Mouse (Mus musculus): ENCODE results near the gene Lrfn2.

Gene Lrfn2

DNA sequence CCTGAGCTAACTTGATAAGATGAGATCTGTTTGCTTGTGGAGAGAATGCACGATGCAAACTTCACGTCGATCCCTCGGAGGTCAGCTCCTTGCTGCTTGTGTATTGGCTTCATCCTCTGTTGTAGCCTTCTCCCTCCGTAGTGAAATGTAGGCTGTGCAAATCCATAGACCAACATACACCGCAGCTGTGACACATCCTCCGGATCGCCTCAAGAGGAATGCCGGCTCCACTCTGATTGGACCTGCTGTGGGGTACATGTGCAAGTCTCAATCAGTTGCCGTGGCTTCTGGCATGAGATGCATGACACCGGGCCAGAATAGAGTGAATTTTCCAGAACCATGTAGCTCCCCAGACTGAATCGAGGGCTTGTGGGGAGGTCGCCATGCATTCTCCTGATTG lies 36.1 kb downstream of the Lrfn2 start:
- DNase-seq, result no peak

DNA sequence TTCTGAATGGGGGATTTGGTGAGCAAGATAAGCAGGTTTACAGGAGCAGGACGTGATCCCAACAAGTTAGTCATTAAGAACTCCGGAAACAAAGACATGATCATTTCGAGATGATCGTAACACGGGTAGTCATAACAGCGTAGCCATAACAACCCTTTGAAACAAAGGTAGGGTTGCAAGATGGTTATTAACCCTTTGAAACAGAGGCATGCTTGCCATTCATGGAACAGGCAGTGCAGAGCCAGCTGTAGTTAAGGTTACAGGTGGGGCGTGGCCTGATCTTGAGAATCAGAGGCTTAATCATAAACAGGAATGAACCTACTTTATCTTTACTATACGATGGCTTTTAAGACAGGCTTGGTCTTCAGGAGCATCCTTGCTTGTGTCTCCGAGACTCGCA lies 39.1 kb downstream of the Lrfn2 start:
- no peak for DNase-seq

DNA sequence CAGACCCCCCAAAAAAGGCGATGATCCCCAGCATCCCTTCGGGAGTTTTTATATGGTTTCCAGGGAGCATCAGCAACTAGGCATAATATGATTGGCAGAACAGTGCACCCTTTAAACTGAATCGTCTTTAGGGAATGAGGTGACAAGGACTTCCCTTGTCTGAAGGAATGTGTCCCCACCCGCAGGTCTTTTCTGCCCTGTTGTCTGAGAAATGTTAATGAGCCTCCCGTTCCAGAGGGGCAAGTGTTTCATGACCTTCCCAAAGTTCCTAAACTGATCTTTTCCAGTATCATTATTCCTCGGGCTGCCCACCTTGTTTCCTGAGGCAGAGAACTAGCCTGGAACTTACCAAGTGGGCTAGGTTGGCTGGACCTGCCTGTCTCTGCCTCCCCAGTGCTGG lies 40.7 kb downstream of the Lrfn2 start:
- DNase-seq, result no peak

DNA sequence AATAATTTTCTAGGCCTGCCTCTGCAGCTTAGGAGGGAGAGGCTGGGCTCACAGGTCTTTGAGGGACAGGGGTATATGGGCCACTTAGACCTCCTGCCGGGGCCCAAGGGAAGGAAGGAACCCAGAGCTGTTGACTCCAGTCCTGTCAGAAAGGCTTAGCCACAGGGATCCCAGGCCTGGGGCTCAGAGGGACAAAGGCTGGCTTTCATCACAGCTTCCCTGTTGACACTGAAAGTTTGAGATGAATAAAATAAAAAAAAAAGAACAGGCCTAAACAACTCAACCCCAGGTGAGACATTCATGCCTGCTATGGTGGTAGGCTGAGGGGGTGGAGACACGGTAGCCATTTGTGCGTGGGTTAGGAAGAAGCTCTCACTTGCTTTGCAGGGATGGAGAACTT lies 41.2 kb downstream of the Lrfn2 start:
- DNase-seq, result no peak

DNA sequence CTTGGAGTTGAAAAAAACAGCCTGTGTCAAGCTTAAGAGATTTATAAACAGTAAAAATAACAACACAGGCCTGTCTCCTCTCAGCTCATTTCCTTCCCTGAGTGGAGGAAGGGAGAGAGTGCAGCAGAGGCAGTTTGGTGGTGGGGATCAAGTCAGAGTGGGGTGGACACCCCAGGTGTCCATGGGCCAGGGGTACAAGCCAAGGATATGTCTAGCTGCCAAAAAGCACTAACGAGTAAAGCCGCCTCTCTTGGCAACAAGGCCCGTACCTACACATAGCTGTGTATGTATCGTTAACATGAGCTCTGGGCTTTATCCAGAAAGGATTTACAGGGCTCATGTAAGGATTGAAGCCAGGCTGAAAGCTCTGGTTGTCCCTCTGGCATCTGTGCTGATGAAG lies 42.9 kb downstream of the Lrfn2 start:
- DNase-seq, result no peak

DNA sequence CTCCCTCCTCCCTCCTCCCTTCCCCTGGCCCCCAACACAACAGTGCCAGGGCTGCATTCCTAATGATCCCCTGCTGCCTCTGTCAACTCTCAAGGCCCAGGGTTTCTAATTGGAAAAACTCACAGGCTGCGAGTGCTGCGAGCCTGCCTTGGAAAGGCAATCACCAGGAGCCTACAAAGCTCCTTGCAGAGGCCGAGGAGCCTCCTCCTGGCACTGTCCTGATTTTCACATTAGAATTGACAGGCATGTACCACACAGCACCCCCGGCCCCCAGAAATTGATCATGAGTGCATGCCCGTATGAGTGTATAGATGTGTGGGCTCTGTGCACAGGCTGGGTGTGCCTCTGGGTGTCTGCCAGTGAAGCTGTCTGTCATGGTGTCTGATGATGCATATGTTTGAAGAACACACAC lies 44.4 kb downstream of the Lrfn2 start:
- DNase-seq, result peak; percentile 89

DNA sequence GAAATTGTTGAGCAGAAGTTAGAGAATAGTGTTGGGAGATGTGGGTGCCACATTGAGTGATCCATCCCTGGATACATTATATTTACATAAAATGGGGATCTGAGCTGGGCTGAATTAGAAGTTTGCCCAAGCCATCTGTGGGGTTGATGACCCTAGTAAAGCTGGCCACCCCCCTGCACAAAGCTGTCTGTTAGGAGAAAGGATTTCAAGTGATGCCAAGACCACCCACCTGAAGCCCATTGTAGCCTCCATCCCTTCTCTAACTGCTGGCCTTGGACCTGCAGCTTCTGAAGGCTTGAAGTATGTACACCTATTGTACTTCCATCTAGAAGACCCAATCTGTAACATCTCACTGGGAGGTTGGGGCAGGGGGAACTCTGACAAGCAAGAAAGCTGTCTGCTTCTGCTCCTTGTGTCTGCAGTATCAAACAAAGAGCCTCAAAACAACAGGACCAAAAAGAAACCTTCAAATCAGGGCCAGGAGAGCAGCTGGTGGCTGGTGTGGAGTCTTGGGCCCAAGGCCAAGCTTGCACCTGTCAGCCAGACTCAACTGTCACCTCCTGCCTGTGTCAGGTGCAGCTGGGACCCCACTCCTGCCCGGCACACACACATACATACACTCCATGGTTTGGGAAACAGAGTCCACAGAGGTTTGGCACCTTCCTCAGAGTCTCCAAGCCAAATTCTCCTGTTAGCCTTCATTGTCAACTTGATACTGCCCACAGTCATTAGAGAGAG lies 63.2 kb downstream of the Lrfn2 start:
- DNase-seq, result no peak

DNA sequence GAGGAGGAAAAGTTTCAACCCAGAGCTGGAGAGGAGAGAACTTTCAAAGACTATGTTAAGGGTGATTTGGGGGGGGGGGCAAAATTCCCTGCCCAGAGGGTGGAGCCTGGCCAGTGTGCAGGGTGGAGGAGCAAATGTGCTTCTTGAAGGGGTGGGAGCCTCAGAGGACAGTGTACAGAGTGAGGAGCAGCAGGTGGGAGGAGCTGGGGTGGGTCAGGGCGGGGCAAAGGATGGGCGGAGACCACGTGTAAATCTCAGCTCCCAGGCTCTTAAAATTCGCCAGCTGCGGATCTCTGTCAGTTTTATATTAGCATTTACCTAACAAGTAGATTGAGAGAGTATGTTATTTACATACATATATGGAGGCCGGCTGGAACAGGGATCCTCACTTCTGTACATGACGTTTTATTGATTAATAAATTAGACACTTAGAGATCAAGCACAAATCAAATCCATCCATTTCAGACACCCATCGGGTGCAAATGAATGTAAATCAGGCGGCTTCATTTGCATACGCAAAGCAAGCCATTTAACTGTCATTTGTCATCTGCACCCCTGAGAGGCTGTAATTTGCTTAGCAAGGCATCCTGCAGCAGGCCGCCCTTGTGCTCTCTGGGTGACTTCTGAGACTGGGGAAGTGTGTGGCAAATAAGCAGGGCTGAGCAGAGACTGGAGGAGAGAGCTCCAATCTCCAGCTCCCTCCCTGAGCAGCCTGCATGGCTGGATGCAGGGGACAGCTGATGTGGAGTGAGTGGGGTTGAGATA lies 67.5 kb downstream of the Lrfn2 start:
- no peak for DNase-seq

DNA sequence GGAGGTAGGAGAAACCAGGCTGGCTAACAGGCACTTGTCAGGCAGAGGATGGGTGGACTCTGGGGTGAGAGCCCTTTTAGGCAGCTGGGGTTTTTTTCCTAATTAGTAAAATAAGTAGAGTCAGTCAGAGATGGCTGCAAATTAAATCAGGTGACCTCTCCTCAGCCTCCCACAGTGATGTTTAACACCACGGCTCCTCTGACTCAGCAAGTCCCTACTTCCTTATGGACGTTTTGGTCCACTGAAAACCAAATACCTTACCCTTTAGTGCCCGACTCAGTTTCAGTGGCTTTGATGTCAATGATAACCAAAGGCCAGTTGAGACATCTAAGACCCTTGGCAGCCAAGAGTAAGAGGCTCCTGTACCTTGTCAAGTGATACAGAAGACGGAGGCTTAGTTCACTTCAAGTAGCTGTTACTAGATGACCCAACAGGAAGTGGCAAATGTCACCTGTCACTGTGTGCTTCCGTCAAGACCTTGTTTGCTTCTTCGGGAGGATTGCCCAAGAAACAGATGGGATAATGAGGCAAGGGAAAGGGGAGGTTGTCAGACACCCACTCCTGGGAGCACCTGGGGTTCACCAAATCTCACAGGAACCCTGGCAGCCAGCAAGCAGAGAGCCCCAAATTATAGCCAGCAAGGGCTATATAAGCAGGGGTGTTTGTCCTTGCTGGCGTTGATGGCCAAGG lies 77.3 kb downstream of the Lrfn2 start:
- DNase-seq, result no peak

DNA sequence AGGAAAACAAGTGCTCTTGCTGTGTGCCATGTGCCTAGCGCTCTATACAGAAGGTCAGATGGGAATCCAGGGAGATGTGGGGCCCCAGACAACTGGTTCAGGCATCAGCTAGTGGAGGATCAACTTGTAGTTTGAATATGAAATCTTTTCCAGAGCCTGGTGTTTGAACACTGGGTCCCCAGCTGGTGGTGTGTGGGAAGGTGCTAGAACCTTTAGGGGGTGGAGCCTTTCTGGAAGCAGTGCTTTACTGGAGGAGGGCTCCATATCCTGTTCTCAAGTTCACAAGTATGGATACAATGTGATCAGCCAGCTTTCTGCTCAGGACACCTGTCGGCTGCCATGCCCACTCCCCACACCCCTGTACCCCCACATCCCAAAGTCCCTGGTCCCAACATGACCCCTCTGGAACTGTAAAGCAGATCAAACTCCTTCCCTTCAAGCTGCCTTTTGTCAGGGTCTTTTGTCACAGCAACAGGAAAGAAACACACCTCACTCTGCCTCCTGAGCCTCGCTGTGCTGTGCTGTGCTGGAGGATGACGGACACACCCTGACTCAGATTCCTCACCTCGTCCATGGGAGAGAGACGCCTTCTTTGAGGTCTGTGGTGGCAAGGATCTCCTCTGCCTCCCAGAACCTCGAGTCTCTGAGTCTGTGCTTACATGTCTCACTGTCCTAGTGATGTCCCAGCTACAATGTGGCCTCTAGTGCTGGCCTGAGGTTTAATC lies 81.9 kb downstream of the Lrfn2 start:
- DNase-seq, result peak; percentile 69

DNA sequence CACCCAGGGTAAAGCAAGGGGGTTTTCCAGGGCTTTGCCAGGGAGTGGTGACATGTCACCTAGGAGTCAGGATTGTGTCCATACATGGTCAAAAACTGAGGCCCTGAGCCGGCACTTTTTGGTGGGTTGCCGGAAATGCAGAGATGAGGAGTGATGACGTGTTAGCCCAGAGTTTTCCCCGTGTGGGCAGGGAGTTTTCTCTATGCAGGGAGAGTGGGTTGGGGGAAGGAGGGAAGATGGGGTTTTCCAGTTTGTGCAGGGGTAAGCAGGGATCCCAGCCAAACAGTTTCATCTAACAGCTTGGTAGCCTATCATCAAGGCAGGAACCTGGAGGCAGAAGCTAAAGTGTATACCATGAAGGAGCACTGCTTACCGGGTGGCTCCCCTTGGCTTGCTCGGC lies 83.2 kb downstream of the Lrfn2 start:
- DNase-seq, result no peak

DNA sequence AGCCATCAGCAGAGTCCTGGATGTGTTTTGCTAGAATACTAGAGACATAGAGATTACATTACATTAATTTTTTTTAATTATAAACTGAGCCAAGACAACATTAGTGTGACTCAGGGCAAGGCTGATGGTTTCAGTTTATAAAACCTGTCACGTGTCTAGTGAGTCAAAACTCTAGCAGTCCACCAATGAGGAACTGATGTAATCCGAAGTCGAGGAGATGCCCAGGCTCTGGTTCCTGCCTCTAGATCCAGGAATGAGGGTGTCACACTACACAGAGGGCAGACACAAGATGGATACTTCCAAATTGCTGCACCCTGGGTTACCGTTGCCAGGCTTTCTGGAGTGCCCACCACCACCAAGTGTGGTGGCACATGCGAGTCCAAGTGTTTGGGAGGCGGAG lies 84.0 kb downstream of the Lrfn2 start:
- no peak for DNase-seq

DNA sequence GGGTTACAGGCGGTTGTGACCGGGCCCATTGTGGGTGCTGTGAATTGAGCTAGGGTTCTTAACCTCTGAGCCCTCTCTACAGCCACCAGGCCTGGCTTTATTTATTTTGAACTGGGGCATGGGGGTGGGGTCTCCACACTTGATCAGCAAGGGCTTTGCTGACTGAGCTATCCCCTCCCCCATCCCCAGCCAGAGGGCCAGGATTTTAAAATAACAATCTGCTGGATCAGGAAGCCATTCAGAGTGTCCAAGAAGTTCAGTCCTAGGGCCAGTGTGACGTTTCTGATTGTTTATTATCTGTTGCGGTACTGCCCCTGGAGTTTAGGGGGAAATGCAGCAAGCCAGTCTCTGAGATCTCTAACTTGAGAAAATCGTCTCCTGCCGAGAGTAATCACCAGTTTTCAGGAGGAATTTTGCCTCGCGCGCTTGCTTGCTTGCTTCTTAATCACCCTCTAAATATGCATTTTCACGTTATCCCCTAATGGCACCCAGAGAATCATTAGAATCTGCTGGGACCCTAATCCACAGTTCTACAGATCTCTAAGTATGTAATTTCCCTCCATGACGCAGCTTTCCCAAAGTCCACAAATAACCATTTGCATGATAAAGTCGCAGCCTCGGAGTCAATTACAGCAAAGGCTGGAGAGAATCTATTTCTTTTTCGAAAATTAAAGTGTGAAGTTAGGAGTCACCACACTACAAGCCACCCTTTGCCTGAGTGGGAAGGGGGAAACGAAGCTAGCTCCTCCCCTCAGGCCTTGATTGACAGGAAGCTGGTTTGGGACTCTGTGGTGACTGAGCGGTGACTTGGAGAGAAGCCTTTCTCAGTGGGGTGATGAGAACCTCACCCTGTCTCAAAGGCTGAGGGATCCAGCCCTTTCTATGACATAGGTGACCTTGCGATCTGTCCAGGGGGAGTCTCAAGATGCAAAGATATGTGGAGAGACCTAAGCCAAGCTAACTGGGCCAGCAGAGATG lies 85.5 kb downstream of the Lrfn2 start:
- no peak for DNase-seq

DNA sequence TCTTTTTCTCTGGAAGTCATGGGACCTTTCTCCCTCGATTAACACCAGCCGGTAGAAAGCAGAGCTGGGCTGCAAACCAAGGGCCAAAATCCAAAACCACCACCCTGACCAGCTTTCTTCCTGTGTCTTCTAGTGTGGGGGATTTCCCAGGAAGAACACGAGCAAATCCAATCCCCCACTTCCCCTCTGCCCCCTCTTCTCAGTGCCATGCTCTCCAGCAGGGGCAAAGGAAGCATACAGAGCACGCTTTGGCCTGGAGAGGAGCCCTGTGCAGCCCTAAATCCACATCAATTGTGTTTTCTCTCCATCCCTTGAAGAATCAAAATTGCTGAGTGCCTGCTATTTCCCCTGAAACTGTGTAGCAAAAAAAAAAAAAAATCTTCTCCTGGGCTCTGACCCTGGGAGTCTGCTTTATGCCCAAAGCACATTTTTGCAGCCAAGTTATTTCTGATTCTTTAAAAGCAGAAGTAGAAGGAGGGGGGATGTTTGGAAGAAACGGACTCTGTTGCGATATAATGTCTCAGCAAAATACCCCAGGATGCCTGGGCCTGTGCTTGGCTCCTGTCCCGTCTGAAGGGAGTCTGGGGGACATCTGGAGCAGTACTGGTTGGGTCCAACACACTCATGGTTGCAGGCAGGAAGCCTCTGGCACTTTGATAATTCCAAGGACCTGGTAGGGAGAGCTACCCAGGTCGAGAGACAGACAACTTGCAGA lies 86.8 kb downstream of the Lrfn2 start:
- no peak for DNase-seq

DNA sequence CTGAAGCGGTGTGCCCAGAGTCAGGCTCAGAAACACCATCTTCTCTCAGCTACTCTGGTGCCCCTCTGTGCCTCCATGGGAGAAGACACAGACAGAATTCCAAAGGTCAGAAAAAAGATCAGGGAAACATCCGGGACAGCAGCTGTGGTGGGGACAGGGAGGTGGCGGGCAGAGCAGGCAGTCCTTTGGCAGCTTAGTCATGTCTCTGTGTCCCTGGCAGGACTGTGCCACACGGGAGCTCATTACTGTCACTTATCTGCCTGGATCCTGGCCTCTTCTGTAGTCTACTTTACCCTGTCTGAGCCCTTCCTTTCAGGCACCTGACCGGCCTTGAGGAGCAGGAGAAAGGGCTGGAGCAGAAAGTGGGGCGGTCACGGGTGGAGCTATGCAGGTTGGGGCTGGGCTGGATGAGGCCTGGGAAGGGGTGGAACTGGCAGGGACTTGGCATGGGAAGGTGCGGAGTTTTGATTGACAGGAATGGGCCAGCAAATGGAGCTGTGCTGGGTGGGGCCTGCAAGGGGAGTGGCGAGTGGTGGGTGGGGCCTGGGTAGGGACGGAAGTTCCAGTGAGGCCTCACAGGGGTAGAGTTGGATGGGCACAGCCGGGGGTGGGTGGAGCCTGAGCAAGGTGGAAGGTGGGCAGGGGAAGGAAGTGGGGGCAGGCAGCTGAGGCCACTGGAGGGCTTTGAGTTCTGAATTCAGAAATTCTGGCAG lies 97.5 kb downstream of the Lrfn2 start:
- DNase-seq, result no peak

DNA sequence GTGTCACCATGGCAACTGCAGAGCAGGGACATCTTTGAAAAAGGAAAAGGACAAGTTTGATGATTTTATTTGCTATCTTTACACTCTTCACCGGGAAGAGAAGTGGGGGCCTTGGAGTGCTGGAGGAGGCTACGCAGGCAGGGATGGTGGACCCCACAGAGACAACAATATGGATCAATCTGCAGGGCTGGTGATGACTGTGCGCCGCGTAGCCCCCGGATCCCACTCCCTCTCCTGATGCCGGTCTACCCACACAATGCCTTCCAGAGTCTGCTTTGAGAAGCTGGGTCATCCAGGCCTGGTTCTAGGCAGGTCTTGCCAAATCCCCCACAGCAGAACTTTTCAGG lies 98.1 kb downstream of the Lrfn2 start:
- no peak for DNase-seq

DNA sequence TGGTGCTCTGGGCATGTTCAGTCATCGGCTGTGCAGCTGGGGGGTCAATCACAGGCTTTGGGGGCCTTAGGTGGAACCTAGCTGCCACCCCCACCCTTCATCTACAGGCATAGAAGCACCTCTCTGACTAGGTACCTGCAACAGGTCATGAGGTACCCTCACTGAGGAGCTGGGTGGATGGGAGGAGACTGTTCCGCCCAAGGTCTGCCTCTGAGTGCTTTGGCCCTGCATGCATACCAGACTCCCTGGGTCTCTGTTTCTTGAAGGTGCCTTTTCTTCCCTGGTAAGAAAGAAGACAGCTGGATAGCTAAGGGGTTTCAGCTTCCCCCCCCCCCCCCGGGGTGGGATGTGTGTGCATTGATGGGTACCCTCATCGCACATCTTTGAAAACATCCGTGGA lies 98.7 kb downstream of the Lrfn2 start:
- no peak for DNase-seq

DNA sequence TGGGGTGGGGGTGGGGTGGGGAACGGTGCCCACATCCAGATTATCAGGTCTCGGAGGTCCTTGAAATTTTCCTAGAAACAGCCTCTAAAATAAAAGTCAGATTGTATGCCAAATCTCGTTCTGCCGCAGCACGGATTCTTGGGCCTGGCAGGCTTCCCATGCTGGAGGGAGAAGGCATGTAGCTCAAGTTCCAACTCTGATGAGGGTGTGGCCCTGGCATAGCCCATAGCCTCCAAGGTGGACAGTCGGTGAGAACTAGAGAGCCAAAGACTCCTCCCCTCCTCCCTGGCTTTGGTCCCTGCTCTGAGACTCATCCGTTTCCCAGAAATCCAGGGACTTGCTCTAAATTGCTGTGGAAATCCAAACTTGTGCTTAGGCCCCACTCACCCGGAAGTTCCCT lies 99.6 kb downstream of the Lrfn2 start:
- DNase-seq, result no peak

DNA sequence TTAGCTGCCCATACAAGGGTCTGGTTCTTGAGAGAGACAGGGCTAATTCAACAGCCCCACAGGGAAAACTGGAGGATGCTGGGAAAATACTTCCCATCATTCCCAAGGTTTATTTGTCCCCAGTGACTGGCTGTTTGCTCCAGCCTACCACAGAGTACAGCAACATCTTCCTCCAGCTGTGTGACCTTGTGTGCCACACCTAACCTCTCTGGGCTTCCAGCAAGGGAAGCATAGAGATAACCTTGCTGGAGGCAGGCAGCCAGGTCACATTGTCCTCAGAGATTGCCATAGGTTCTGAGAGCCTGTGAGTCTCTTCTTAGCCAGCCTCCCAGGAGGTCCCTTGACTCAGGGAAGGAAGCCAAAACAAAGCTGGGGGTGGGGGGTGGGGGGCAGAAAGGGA lies 101.1 kb downstream of the Lrfn2 start:
- no peak for DNase-seq

DNA sequence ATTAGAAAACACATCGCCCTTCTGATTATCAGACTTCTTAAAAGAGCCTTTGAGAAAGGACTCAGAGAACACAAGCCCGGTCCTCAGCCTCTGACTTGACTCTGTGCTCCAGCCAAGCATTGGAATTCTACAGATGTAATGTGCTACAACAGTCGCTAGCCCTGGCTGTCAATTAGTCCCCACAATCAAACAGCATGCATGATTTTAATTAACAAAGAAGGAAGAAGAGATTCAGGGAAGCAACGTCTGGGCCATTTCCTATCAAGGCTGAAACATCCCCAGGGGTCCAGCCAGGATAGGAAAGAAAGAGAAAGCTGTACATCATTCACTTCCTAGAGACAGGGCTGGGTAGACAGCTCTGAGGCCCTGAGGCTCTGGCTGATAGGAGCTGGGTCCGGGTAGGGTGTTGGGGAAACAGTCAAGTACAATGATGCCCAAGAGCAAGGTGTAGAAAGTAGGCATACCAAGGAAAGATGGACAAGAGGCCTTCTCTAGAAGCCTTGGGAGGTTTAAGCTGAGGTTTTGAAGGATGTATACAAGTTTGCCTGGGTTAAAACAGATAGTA lies 101.6 kb downstream of the Lrfn2 start:
- DNase-seq, result no peak

DNA sequence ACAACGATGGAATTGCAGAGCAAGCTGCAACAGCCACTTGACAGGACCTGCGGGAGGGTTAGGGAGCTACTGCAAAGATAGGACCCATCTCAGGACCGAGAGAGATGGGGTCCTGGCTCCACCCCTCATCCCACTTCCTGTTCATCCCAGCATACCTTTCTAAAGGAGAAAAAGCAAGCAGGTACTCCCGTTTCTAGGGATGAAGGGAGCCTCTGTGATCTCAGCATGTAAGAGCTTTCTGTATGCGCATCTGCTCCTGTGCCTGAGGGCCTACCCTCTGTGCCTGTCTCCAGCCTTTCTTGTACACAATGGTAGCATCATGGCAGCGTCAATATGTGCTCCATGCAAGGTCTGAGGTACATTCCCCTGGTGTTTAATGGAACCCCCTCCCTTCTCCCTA lies 102.9 kb downstream of the Lrfn2 start:
- DNase-seq, result no peak

All from layer of hippocampus, adult 9-11 months (tissue).